Mouse (Mus musculus): ENCODE measurements around the gene Me1. TPM values are rescaled to one million over a fixed set of nuclear protein-coding genes. Genes with fewer than 3 reads are reported as not detected.

Me1 gene
- total RNA-seq, 2 experiments from 2014 or later: 127 to 221 TPM

DNA sequence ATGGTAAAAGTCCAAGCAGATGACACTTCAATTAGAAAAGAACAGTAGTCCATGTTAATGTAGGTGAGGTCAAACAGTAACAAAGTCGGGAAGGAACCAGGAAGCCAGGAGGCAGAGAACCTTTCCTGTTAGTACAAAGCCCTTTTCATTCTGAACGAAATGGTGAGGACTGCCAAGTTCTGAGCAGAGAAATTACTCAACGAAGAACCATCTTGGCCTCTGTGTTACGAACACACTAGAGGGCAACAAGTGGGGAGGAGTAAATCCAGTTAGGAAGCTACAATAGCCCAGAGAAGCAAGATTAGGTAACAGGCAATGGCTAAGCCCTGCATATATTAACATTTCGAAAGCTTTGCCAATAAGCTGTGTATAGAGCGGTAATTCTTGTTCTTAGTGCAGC, 57.0 kb downstream of the Me1 start:
- no peak for TF ChIP-seq CTCF (IDR thresholded peaks at IDR 0.05)
- no peak overlapping the region for H3K27ac ChIP-seq
- no peak for DNase-seq
- intact Hi-C loops (cut with DNase I): no loop called here
- no peak overlapping the region for H3K4me3 ChIP-seq

DNA sequence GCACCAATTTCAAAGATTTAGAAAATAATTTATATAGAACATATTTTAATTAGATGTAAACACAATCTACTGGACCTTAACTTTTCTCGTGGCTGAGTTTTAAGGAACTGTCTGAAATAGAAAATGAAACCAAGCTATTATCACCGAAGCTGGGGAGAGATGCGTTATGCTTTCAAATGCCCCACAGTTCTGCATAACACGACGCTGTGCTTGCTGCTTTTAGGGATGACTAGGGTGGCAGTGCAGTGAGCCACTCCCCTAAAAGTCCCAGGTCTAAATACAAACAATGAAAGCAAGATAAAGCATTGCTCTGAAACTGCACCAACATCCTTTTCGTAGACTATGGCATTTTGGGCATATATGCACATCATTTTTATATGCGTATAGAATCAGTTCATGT, 64.6 kb downstream of the Me1 start:
- intact Hi-C loops (cut with DNase I): no loop called here
- peak overlapping the region; percentile 38 for H3K4me3 ChIP-seq
- no peak for DNase-seq
- no peak overlapping the region for H3K27ac ChIP-seq
- TF ChIP-seq CTCF (IDR thresholded peaks at IDR 0.05): no peak

DNA sequence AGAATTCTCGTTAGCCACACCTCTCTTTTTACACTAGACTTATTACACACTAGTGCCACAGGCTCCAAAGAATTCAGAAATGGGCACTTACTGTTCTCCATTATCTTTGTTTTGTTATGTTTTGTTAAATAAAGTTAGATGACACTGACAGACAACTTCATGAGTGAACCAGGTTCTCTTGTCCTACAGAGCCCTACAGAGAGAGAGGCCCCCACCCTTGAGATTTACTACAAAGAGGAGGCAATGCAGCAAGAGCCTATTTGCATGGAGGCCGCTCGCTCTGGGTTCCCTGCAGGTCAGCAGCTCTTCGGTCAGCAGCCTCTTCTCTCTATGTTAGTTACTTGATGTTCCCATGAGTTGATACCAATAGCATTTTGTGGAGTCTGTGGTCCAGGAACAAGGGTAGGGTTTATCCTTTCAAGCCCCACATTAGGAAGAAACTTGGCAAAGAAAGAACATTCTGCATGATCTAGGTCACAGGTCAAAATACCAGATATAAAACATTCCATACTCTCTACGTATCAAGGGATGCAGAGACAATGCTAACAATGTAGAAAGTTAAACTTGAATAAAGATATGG, 65.3 kb downstream of the Me1 start:
- DNase-seq: no peak
- Histone ChIP-seq H3K4me3 (no peak overlapping the region), H3K27ac (no peak overlapping the region)
- intact Hi-C loops (cut with DNase I): no loop called here
- no peak for TF ChIP-seq CTCF (IDR thresholded peaks at IDR 0.05)

DNA sequence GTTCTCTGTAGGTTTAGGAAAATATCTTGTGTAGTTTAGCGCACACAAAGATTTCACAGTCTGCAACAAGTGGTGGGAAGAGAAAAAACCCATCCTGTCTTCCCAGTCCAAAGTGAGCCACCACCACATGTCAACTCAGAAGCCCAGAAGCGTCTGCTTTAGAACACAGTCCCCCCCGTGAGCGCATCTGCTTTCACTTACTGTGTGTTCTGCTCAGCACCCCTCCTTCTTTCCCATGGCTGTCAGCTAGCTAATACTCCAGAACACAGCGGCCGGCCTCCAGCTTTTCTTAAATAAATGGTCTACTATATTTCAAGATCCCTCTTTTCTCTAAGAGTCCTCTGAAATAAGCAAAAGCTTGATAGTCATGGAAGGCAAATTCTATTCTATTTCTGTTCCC, 66.4 kb downstream of the Me1 start:
- no peak overlapping the region for H3K4me3 ChIP-seq

DNA sequence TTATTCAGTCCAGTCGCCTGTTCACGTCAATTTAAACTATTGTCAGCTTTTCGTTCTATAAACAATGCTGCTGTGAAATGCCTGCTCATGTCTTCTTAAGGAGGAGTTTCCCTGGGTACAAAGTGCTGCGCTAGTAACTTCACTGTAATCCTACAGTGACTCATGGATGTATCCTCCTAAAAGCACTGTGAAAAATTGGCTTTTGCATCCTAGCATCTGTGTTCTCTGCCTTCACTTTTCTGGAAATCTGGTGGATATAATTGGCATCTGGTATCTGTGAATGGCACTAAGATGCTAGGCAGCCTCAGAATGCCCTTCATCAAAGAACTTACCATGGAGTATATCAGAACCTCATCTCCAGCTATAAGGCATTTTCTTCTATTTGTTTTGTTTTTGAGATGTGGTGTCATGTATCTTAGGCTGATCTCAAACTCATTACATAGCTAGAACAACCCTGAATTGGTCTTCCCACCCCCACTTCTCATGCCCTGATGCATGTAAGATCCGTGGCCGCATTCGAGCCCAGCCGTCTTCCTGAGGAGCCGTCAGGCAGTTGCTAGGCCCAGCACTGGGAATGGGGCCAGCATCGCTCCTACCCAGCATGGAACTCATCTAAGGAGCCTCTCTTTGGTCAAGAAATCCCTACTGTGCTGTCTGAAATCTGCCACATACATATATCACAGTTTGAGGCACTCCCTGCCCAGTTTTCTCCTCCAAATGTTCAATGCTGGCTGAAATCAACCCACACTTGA, 67.8 kb downstream of the Me1 start:
- DNase-seq: no peak
- intact Hi-C loops (cut with DNase I): no loop called here

More for the DNA sequence above, 66.4 kb downstream of the Me1 start:
- intact Hi-C loops (cut with DNase I): no loop called here
- no peak for TF ChIP-seq CTCF (IDR thresholded peaks at IDR 0.05)
- DNase-seq: no peak
- H3K27ac ChIP-seq: no peak overlapping the region

DNA sequence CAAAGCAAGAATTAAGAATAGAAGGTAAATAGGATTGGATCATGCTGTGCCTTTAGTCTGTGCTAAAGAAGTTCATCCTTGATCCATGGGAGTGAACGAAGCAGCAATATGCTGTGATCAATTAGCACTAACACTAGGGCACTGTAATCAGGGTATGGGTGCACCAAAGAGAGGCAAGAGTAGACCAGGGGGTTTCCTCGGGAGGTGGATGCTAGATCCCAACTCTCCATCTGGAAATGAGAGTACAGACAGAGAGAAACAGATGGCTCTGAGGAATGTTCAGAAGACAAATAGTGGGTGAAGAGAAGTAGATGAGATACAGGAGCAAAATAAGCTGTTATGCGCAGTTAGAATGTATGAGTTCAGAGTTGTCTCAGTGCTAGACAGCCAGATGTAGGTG, 68.8 kb downstream of the Me1 start:
- no peak for DNase-seq
- TF ChIP-seq CTCF (IDR thresholded peaks at IDR 0.05): no peak
- H3K27ac ChIP-seq: no peak overlapping the region
- intact Hi-C loops (cut with DNase I): no loop called here
- H3K4me3 ChIP-seq: no peak overlapping the region

More for the DNA sequence above, 67.8 kb downstream of the Me1 start:
- no peak overlapping the region for H3K4me3 ChIP-seq
- no peak for TF ChIP-seq CTCF (IDR thresholded peaks at IDR 0.05)
- H3K27ac ChIP-seq: no peak overlapping the region

DNA sequence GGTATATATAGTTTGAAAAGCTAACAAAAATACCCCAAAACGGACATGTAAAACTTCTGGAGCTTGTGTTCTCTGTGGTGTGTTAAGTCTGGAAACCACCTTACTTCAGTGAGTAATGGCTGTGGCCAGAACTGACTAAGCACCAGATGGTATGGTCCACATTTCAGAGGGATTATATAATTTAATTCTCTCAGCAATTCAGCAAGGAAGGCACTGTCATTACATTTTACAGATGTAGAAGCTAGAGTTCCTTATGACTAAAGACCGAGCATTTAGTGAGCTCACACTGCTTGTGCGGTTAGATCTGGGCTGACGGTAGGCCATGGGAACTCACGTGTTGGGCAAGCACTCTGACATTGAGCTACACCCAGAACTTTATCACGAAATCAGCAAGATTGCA, 71.0 kb downstream of the Me1 start:
- intact Hi-C loops (cut with DNase I): no loop called here
- Histone ChIP-seq H3K4me3 (no peak overlapping the region), H3K27ac (no peak overlapping the region)
- no peak for TF ChIP-seq CTCF (IDR thresholded peaks at IDR 0.05)
- no peak for DNase-seq

DNA sequence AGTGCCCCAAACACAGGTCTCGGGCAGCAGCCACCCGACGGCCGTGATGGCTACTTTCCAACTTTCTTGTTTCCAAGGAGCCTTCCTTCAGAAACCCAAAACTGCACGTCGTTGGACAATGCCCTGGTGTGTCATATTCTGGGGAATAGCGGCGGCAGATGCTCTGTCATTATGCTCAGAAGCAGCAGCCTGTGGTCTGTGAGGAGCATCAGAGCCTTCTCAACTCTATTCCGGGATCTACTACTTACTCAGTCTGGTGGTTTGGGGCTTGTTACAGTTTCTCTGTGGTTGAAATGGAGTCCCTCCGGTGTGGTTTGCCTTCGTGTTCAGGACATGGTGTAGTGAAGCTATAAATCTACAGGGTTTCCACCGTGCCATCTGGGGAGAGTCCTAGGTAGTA, 71.7 kb downstream of the Me1 start:
- H3K4me3 ChIP-seq: no peak overlapping the region
- H3K27ac ChIP-seq: no peak overlapping the region
- no peak for TF ChIP-seq CTCF (IDR thresholded peaks at IDR 0.05)
- intact Hi-C loops (cut with DNase I): no loop called here
- no peak for DNase-seq

DNA sequence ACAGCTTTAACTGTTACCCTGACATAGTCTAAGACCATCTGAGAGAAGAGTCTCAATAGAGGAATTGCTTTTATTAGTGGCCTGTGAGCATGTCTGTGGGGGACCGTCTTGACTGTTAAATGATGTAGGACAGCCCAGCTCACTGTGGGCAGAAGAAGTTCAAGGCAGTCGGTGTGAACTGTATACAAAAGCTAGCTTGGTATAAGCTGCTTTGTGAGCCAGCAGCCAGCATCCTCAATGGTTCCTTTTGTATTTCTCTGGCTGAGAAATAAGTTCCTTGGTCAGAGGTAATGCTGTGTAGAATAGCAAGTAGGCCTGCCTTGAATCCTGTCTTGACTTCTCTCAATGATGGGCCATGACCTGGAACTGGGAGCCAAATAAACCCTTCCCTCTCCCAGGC, 73.7 kb downstream of the Me1 start:
- Histone ChIP-seq H3K4me3 (no peak overlapping the region), H3K27ac (no peak overlapping the region)
- intact Hi-C loops (cut with DNase I): no loop called here
- DNase-seq: no peak
- TF ChIP-seq CTCF (IDR thresholded peaks at IDR 0.05): no peak

DNA sequence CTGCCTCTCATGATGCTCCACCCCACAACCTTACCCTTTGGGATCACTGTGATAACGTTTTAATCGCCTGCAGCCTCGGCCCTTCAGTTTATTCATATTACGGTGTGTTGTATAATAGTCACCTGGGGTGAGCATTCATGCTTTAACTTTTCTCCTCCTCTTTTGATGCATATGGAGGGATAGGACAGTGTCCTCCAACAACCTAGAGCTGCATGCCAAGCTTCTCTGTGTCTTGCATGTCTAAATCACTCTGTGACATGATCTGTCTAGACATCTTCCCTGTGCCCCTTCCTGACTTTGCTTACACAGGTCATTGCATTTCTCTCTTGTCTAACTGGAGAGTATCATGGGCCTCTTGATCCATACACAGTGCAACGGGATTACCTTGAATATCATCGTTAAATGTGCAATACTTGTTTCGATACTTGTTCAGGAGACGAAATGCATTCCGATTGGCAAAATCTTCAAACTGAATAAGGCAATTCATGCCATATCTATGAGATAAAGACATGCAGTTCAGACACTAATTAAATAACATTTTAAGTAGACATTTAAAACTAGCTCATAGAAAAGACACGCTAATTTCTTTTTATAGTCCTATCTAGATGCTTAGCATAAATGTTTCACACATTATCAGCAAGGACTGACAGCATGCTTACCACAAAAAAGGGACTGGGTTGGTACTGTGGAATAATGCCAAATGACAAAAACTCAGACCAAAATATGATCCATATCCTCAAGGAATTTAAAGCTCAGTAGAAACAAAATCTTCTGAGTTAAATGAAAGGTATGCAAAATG, 76.2 kb downstream of the Me1 start:
- Histone ChIP-seq H3K27ac (no peak overlapping the region), H3K4me3 (no peak overlapping the region)
- no peak for TF ChIP-seq CTCF (IDR thresholded peaks at IDR 0.05)
- no peak for DNase-seq
- intact Hi-C loops (cut with DNase I): no loop called here

DNA sequence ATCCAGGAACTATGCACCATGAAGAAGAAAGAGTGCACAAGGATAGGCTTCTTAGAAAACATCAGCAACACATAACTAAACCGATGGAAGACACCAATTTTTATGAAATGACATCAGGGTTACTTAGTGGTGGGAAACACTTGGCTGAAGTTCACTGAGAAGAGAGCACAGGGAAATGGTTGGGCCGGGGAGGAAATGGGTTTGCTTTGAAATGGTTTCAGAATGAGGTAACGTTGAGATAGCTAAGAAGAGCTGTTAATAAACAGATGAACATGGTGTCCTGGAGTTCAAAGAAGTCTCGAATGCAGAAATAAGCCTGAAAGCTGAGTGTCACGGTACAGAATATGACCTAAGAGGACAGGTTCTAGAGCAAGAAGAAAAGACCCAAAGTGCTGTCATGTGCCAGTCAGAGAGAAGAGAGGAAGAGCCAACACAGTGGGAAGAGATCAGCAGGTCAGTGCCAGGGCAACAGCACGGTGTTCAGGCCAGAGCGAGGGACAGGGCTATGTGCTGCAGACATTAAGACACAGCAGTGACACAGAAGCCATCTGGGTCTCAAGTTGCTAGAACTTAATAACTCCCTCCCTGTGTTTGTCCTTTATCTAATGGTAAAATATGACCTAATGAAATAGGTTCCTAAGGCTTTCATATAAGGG, 77.8 kb downstream of the Me1 start:
- Histone ChIP-seq H3K4me3 (no peak overlapping the region), H3K27ac (no peak overlapping the region)
- DNase-seq: no peak
- no peak for TF ChIP-seq CTCF (IDR thresholded peaks at IDR 0.05)
- intact Hi-C loops (cut with DNase I): no loop called here

DNA sequence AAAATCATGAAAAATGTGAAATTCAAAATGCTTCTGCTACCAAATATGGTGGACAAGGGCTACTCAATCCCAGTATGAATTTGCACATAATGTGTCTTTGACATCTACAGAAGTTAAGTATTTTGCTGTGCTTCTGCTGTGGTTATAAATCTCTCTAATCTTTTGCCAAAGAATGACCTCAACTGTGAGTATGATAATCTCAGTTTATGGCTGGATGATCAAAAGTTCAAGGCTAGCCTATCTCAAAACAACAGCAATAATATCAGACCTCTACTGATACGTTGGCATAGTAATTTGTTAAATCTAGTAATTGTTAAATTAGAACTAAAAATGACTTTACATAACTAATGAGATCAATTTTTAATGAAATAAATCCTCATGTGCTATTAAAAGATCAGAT, 80.0 kb downstream of the Me1 start:
- TF ChIP-seq CTCF (IDR thresholded peaks at IDR 0.05): no peak
- DNase-seq: no peak
- intact Hi-C loops (cut with DNase I): no loop called here
- Histone ChIP-seq H3K27ac (no peak overlapping the region), H3K4me3 (no peak overlapping the region)

DNA sequence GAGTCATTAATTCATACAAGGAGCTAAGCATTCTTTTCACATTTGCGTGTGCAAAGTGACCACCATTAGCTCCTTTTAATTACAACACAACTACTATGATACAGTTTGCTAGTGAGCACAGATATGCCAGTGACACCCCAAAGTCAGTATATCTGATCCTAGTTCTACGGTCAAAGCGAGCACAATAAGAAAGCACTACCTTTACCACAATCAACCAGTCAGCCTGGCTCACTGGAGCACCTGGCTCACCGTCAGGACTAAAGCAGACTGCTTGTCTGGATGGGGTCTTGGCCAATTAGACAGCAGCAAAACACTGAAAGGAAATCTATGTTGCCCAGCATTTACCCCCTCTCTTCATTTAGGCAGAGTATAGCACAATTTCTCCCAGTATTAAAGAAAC, 83.7 kb downstream of the Me1 start:
- no peak for DNase-seq
- Histone ChIP-seq H3K4me3 (no peak overlapping the region), H3K27ac (no peak overlapping the region)
- TF ChIP-seq CTCF (IDR thresholded peaks at IDR 0.05): no peak
- intact Hi-C loops (cut with DNase I): no loop called here

All from gastrocnemius, adult 2 months (tissue).